Mouse (Mus musculus) lung, adult 2 months (tissue): ENCODE measurements at regions not wholly inside any gene's neighbourhood (a gene's known extent, or its start where the extent isn't known, plus 50 kb on each side); places are given as distances from the start of the nearest gene placed in this dataset.

Experiments used
- CTCF ChIP-seq: fragments of 200-500 bp; IDR thresholded peaks from 2 replicates; pipeline ENCODE4 v1.5.1; 2011; ENCODE audit warnings: mild to moderate bottlenecking, low read length, control low read depth; ENCODE audit not compliant: insufficient read depth
- POLR2A ChIP-seq: fragments of 200-500 bp; IDR thresholded peaks from 2 replicates; pipeline ENCODE4 v1.6.1; 2011; ENCODE audit warnings: low read depth, mild to moderate bottlenecking, control low read depth, low read length, borderline replicate concordance; ENCODE audit errors: extremely low read depth

- no peak for TF ChIP-seq CTCF
- TF ChIP-seq POLR2A, result no peak
These were observed 283.5 kb downstream of the Uaca start for GRCm38 (mm10) chr9:61077807-61078206.
